Mouse (Mus musculus): ENCODE results near the gene Lrp4.

GRCm38 (mm10) chr2:91485256-91485655 lies 27.9 kb downstream of the Lrp4 start:
- no peak for TF ChIP-seq CTCF (IDR thresholded peaks at IDR 0.05; ENCODE audit: extremely low read depth, insufficient read length, insufficient replicate concordance, low read depth, low read length)
- no peak for TF ChIP-seq POLR2A (IDR thresholded peaks at IDR 0.05; ENCODE audit: low read depth, low read length)
